Mouse (Mus musculus): ENCODE measurements around the gene Ttll9.

- TF ChIP-seq CTCF (IDR thresholded peaks at IDR 0.05; ENCODE audit: low read depth): no peak
- TF ChIP-seq EP300 (IDR thresholded peaks at IDR 0.05; ENCODE audit: low read depth): no peak
These were observed 68.1 kb downstream of the Ttll9 start for GRCm38 (mm10) chr2:153030422-153030821.

Data from liver, embryonic 14.5 days (tissue).